Mouse (Mus musculus) E14TG2a.4 (cell line): Measurements from ENCODE around the gene Arl6ip1.

Experiments
- H3K27me3 ChIP-seq: 2 replicates; pipeline ENCODE4 v1.6.1; 2014; ENCODE audit warnings: low read length, control low read depth; ENCODE audit not compliant: insufficient read depth
- H3K36me3 ChIP-seq: 2 replicates; pipeline ENCODE4 v1.6.1; 2014; ENCODE audit warnings: low read length, control low read depth; ENCODE audit not compliant: insufficient read depth
- H3K4me1 ChIP-seq: replicated peaks from 2 replicates; pipeline ENCODE4 v1.6.1; 2014; ENCODE audit warnings: low read depth, low read length, control low read depth
- H3K4me3 ChIP-seq: replicated peaks from 2 replicates; pipeline ENCODE4 v1.5.1; 2014; ENCODE audit warnings: mild to moderate bottlenecking, low read length
- H3K9me3 ChIP-seq: 2 replicates; pipeline ENCODE4 v1.6.1; 2014; ENCODE audit warnings: low read length, control low read depth
- CTCF ChIP-seq: conservative IDR thresholded peaks from 2 replicates; pipeline ENCODE4 v1.5.1; 2014; ENCODE audit warnings: low read length
- NANOG ChIP-seq: IDR thresholded peaks from 2 replicates; pipeline ENCODE4 v1.6.1; 2014; ENCODE audit warnings: borderline replicate concordance, low read length, mixed read lengths
- POU5F1 ChIP-seq: IDR thresholded peaks from 2 replicates; pipeline ENCODE4 v1.6.1; 2014; ENCODE audit warnings: low read length, borderline replicate concordance

Gene Arl6ip1

DNA sequence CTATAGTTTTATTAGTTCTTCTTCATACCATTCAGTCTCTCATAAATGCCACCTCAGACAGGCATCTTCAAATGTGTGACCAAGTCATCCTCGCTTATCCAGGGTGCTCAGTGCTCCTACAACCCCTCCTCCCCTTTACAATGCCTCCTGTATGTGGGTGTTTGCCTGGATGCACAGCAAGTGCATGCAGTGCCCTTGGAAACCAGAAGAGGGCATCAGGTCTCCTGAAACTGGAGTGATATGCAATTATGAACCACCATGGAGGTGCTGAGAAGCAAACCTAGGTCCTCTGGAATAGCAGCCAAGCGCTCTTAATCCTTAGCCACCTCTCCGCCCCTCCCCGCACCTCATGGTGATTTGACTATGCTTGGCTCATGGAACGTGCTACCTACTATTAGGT is 50.4 kb downstream of the Arl6ip1 start:
- Histone ChIP-seq H3K9me3 (no peaks in the 10 kb centered on the region), H3K4me1 (no peaks in the 10 kb centered on the region), H3K36me3 (no peaks in the 10 kb centered on the region), H3K4me3 (no peak overlapping the region), H3K27me3 (no peaks in the 10 kb centered on the region)
- TF ChIP-seq POU5F1 (no peak), NANOG (no peak), CTCF (peak; percentile 38)
